Mouse (Mus musculus) adrenal gland, adult 18-20 months (tissue): Measurements from ENCODE around the gene Rhob. TPM values are rescaled to one million over a fixed set of nuclear protein-coding genes. Genes with fewer than 3 reads are reported as not detected.

Experiments used
- DNase-seq, 2 experiments: peaks; one replicate each; pipeline ENCODE4 v3.0.0; 2021 to 2022; ENCODE audit warnings: low spot score in 2 of 2
- long read RNA-seq, 2 experiments: library from polyadenylated mRNA; stranded (forward); transcript quantifications; one replicate each; pipeline ENCODE4 v2.0.0; 2021
- total RNA-seq, 2 experiments: library from RNA; stranded (reverse); gene quantifications; 1 replicate in 1 of 2; 2 replicates in 1 of 2; pipeline ENCODE4 v1.2.3; 2021

Gene Rhob
- total RNA-seq, result 100 to 1,000 TPM; 186 to 189 TPM
- long read RNA-seq, experiment 1, transcript Rhob-201 (1 exons, 2,349 nt), result major isoform, 125 of 125 reads
- long read RNA-seq, experiment 1, partial matches to known transcripts, result 0 of 125 reads
- long read RNA-seq, experiment 1, other reads (novel, unspliced or antisense), result 0 of 125 reads
- long read RNA-seq, experiment 2, transcript Rhob-201 (1 exons, 2,349 nt), result major isoform, 246 of 246 reads
- long read RNA-seq, experiment 2, partial matches to known transcripts, result 0 of 246 reads
- long read RNA-seq, experiment 2, other reads (novel, unspliced or antisense), result 0 of 246 reads

- DNase-seq, result peak; percentile 98 to 99
These were observed at the start of gene Rhob for GRCm38 (mm10) chr12:8499871-8500596. TSS of gene Rhob (minus strand) at chr12:8500009.

GRCm38 (mm10) chr12:8547357-8547756 is 47.5 kb upstream of the Rhob start:
- DNase-seq, result peak; percentile 51 to 60

GRCm38 (mm10) chr12:8546801-8547200 is 47.0 kb upstream of the Rhob start:
- DNase-seq, result no peak

- DNase-seq, result no peak
These were observed 45.3 kb upstream of the Rhob start for GRCm38 (mm10) chr12:8545066-8545610.

- no peak for DNase-seq
These were observed 42.6 kb upstream of the Rhob start for GRCm38 (mm10) chr12:8542371-8542770.

GRCm38 (mm10) chr12:8539471-8539870 is 39.7 kb upstream of the Rhob start:
- DNase-seq, result no peak

GRCm38 (mm10) chr12:8537291-8537690 is 37.5 kb upstream of the Rhob start:
- DNase-seq, result no peak

- no peak for DNase-seq
These were observed 36.6 kb upstream of the Rhob start for GRCm38 (mm10) chr12:8536221-8536965.

- DNase-seq, result no peak
These were observed 35.8 kb upstream of the Rhob start for GRCm38 (mm10) chr12:8535596-8535995.

- no peak for DNase-seq
These were observed 35.1 kb upstream of the Rhob start for GRCm38 (mm10) chr12:8534915-8535314.

GRCm38 (mm10) chr12:8527770-8528169 is 28.0 kb upstream of the Rhob start:
- DNase-seq, result no peak

- DNase-seq, result no peak
These were observed 27.4 kb upstream of the Rhob start for GRCm38 (mm10) chr12:8527175-8527574.

GRCm38 (mm10) chr12:8524062-8524461 is 24.3 kb upstream of the Rhob start:
- DNase-seq, result no peak

- no peak for DNase-seq
These were observed 22.9 kb upstream of the Rhob start for GRCm38 (mm10) chr12:8522711-8523110.

- DNase-seq, result peak; percentile 25 to 52
These were observed 21.7 kb upstream of the Rhob start for GRCm38 (mm10) chr12:8521375-8522047.

GRCm38 (mm10) chr12:8519431-8520160 is 19.8 kb upstream of the Rhob start:
- no peak for DNase-seq

- no peak for DNase-seq
These were observed 11.5 kb upstream of the Rhob start for GRCm38 (mm10) chr12:8511037-8511882.

- DNase-seq, result no peak
These were observed 10.6 kb upstream of the Rhob start for GRCm38 (mm10) chr12:8510317-8510988.

- no peak for DNase-seq
These were observed 9.9 kb upstream of the Rhob start for GRCm38 (mm10) chr12:8509693-8510092.
